Mouse (Mus musculus) embryonic facial prominence, embryonic 15.5 days (tissue): ENCODE measurements around the gene Oas1f. TPM values are rescaled to one million over a fixed set of nuclear protein-coding genes. Genes with fewer than 3 reads are reported as not detected.

Experiments
- ATAC-seq: fragments of 200-750 bp; cut with Nextera tagmentation; 2 replicates; pipeline ENCODE4 v1.8.0; 2017; ENCODE audit warnings: low read depth, moderate TSS enrichment; ENCODE audit not compliant: insufficient number of reproducible peaks, low FRiP score, low TSS enrichment
- H3K27ac ChIP-seq: fragments of 300-500 bp; sonication (generic); replicated peaks from 2 replicates; pipeline ENCODE4 v1.5.1; 2015; ENCODE audit warnings: mild to moderate bottlenecking, inconsistent platforms
- H3K27me3 ChIP-seq: fragments of 300-500 bp; sonication (generic); 2 replicates; pipeline ENCODE4 v1.6.1; 2015; ENCODE audit warnings: inconsistent platforms
- H3K36me3 ChIP-seq: fragments of 300-500 bp; sonication (generic); 2 replicates; pipeline ENCODE4 v1.6.1; 2015; ENCODE audit warnings: mild to moderate bottlenecking, inconsistent platforms
- H3K4me1 ChIP-seq: fragments of 300-500 bp; sonication (generic); 2 replicates; pipeline ENCODE4 v1.6.1; 2015; ENCODE audit warnings: inconsistent platforms
- H3K4me2 ChIP-seq: fragments of 300-500 bp; sonication (generic); replicated peaks from 2 replicates; pipeline ENCODE4 v1.6.1; 2015; ENCODE audit warnings: mild to moderate bottlenecking, inconsistent platforms
- H3K4me3 ChIP-seq: fragments of 300-500 bp; sonication (generic); replicated peaks from 2 replicates; pipeline ENCODE4 v1.5.1; 2015; ENCODE audit warnings: mild to moderate bottlenecking, inconsistent platforms
- H3K9ac ChIP-seq: fragments of 300-500 bp; sonication (generic); 2 replicates; pipeline ENCODE4 v1.6.1; 2015; ENCODE audit warnings: inconsistent platforms
- H3K9me3 ChIP-seq: fragments of 300-500 bp; sonication (generic); replicated peaks from 2 replicates; pipeline ENCODE4 v1.6.1; 2016; ENCODE audit warnings: inconsistent platforms
- WGBS: fragments of 180-500 bp; shearing (Covaris S2); methylation state at CpG from one replicate; pipeline ENCODE4 v1.1.7; 2015; 5-methylcytosine and 5-hydroxymethylcytosine counted together
- polyA plus RNA-seq: library from polyadenylated mRNA; unstranded; fragments of >200 nt; fragmentation: Nextera tagmentation; extraction: Ambion mirVana; gene quantifications from 2 replicates; pipeline ENCODE4 v1.2.1, GENCODE M21; 2015

Gene Oas1f
- polyA plus RNA-seq, 1 experiment from 2014 or later = 1.3 TPM

DNA sequence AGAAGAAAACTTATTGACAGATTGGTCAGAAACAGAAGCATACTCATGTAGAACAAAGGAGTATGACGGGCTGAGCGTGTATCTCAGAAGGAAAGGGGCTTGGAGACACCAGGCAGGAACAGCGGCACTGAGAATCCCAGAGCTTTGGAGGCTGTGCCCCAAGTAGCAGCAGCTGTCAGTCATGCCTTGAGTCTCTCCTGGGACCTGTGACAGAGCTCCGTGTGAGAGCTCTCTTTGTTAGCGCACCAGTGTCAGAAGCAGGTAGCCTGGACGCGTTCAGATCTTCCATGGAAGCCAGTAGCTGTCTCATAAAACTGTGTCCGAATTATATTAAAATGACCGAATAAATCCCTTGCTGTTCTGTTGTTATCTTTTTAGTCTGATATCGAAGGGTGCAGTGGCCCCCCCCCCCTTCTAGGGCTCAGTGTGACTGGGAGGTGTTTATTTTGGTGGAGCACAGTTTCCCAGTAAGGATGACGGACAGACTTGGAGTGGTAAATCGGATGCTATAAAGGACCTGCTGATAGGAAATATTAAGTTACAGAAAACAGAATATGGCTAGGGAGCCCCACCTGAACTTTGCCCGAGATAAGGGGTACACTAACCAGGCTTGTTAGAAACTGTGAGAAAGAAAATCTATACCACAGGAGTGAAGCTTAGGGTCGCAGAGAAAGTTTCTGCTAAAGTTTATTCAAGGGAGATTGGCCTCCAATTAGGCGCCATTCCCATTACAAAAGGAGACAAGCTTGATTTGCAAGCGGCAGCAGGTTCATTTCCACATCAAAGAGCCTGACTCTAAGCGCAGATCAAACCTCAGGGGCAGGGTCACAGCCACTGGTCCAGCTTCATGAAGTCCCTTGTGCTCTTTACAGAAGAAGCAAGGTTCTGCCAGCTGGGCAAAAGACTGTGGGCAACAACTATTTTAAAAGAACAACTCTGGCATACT is 13.6 kb upstream of the Oas1f start:
- H3K27ac ChIP-seq = no peak overlapping the region
- no peaks in the 10 kb centered on the region for H3K36me3 ChIP-seq
- no peak overlapping the region for H3K4me2 ChIP-seq
- H3K4me1 ChIP-seq = no peaks in the 10 kb centered on the region
- no peaks in the 10 kb centered on the region for H3K9me3 ChIP-seq
- 20% methylated on average over 17 of the region's 17 CpGs for WGBS
- peaks cover 11% of the 10 kb centered on the region for H3K27me3 ChIP-seq
- H3K4me3 ChIP-seq = no peak overlapping the region
- no peak overlapping the region for H3K9ac ChIP-seq
- no peak for ATAC-seq

DNA sequence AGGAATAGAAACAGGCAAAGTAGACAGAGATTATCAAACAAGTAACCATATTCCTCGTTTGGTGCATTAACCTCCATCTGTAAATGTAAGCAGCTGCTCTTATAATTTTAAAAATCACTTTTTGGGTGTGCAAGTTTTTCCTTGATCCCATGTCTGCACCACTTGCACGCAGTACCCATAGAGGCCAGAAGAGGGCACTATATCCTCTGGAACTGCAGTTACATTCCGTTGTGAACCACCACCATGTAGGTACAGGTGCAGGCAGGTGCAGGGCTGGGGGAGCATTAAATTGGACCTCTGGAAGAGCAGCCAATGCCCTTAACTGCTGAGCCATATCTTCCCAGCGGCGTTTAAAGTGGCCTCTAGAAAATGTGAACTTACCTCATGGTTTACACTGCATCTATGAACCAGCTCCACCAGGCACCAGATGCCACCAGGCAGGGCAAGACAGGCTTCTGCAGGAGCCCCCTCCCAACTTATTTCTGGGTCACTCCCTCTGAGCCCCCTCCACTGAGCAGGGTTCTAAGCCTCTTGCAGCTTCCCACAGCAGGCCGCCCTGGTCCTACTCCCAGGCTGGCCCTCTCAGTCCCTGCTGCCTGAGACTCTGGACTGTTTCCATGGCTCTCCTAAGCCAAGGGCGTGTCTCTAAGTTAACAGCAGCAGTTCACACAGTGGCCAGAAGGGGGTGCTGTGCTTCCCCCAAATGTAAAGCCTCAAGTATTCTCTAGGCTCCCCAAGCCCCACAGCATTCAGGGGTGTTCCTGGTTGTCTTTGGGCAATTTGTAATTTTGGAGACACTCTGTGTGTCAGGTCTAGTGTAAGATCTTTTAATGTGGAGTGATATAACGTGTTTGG is 10.2 kb upstream of the Oas1f start:
- ATAC-seq = no peak; the same call in 1 of the 2 replicates
- Histone ChIP-seq H3K27ac (no peak overlapping the region), H3K4me2 (no peak overlapping the region), H3K9me3 (no peaks in the 10 kb centered on the region), H3K36me3 (no peaks in the 10 kb centered on the region), H3K4me3 (no peak overlapping the region), H3K27me3 (peaks cover 11% of the 10 kb centered on the region), H3K9ac (no peak overlapping the region), H3K4me1 (no peaks in the 10 kb centered on the region)
- 9% methylated on average over 8 of the region's 8 CpGs for WGBS

DNA sequence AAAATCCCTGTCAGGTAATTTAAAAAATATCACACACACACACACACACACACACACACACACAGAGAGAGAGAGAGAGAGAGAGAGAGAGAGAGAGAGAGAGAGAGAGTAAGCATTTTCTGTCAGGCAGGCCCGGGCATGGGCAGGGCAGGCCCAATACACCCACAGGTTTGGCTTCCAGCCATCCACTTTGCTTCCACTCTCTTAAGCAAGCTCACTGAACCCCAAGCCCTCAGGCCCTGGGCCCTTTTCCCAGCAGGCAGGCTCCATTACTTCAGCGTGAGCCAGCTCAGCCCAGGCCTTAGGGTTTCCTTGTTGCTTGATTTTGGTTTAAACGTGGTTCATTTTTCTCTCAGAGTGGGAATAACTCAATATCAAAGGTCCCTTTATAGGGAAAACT is 2.5 kb upstream of the Oas1f start:
- Histone ChIP-seq H3K27me3 (no peaks in the 10 kb centered on the region), H3K9me3 (no peaks in the 10 kb centered on the region), H3K9ac (no peak overlapping the region), H3K4me1 (0 out of 2 replicates have a peak, but pooled peaks cover 4% of the 10 kb centered on the region), H3K36me3 (no peaks in the 10 kb centered on the region), H3K4me2 (no peak overlapping the region), H3K4me3 (no peak overlapping the region), H3K27ac (peak overlapping the region; percentile 77)
- WGBS = 32% methylated on average over 3 of the region's 3 CpGs
- peak; percentile 60; the same call in 1 of the 2 replicates for ATAC-seq

DNA sequence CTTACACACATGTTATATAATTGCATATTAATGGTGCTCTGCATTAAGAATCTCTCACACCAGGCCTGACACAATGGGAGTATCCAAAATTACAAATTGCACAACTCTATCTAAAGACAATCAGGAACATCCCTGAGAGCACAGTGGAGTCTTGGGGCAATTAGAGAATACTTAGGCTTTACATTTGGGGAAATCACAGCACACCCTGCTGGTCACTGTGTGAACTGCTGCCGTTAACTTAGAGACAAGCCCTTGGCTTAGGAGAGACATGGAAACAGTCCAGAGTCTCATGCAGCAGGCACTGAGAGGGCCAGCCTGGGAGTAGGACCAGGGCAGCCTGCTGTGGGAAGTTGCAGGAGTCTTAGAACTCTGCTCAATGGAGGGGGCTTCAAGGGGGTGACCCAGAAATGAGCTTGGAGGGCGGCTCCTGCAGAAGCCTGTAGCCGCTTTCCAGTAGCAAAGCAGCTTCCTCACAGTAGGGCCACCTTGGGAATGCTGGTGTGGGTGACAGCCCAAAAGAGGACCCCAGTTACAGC is 2.5 kb downstream of the Oas1f start:
- no peak for ATAC-seq
- H3K4me3 ChIP-seq = no peak overlapping the region
- WGBS = 64% methylated on average over 3 of the region's 3 CpGs
- no peak overlapping the region for H3K9ac ChIP-seq
- H3K36me3 ChIP-seq = no peaks in the 10 kb centered on the region
- H3K27ac ChIP-seq = no peak overlapping the region
- H3K9me3 ChIP-seq = 0 out of 2 replicates have a peak, but pooled peaks cover 4% of the 10 kb centered on the region
- no peaks in the 10 kb centered on the region for H3K27me3 ChIP-seq
- H3K4me2 ChIP-seq = no peak overlapping the region
- 0 out of 2 replicates have a peak, but pooled peaks cover 4% of the 10 kb centered on the region for H3K4me1 ChIP-seq

DNA sequence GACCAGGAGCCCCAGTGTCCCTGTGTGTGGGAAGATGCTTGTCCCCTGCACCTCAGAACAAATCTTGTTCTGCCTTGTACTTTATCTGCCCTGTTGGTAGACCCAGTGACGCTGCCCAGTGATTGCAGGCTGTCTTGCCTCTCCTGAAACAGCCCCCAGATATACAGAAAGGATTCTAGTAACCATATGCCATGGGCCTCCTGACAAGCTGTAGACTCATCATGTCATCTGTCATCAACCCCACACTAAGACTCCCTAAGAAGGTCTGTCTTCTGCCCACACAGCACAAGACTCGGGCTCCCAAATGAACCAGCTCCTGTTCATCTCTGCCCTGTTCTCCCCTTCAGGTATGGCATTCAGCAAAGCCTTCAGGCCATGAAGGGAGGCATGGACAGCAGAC is 12.1 kb downstream of the Oas1f start:
- Histone ChIP-seq H3K27me3 (no peaks in the 10 kb centered on the region), H3K4me2 (no peak overlapping the region), H3K4me1 (no peaks in the 10 kb centered on the region), H3K9ac (no peak overlapping the region), H3K4me3 (no peak overlapping the region), H3K27ac (no peak overlapping the region), H3K9me3 (0 out of 2 replicates have a peak, but pooled peaks cover 2% of the 10 kb centered on the region), H3K36me3 (no peaks in the 10 kb centered on the region)
- no peak for ATAC-seq
- 62% methylated on average over 2 of the region's 2 CpGs for WGBS

DNA sequence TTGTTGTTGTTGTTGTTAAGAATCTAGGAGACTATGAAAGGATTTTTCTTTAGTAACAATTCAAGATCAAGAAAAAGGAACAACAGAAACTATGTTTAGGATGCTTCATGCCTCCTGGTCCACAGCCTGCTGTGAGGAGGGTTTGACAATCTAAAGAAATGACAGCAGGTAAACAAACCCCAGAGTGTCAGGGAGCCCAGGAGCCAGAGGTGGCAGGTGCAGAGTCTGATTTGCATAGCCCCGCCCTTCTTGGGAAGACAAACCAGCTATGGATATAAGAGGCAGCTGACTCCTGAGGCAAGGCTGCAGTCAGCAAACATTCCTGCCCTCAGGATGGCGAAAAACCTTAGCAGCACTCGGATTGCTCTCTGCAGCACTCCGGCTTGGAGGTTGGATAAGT is 14.0 kb downstream of the Oas1f start, which contains the start of gene Oas1h:
Gene Oas1h (plus strand): TSS at position 301 of the 400 bp plus-strand sequence.
- Histone ChIP-seq H3K4me1 (no peaks in the 10 kb centered on the region), H3K36me3 (no peaks in the 10 kb centered on the region), H3K9ac (no peak within 1 kb of the TSS), H3K27me3 (no peaks in the 10 kb centered on the region), H3K9me3 (no peaks in the 10 kb centered on the region), H3K4me2 (no peak within 1 kb of the TSS), H3K4me3 (no peak within 1 kb of the TSS), H3K27ac (no peak within 1 kb of the TSS)
- ATAC-seq = no peak
- 50% methylated on average over 4 of the region's 4 CpGs for WGBS

DNA sequence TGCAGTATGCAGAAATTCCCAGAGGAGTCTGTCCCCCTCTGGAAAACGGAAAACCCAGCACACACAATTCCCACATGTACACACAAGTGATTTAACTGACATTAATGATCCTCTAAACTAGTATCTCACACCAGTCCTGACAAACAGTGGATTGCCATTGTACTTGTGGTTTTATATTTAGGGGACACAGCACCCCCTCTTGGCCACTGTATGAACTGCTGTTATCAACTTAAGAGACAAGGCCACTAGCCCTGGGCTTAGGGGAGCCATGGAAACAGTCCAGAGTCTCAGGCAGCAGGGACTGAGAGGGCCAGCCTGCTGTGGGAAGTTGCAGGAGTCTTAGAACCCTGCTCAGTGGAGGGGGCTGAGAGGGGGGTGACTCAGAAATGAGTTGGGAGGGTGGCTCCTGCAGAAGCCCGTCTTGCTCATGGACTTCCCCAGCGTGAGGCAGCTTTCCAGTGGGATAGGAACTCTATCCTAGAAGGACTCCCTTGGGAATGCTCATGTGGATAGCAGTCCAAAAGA is 18.2 kb downstream of the Oas1f start:
- Histone ChIP-seq H3K4me1 (no peaks in the 10 kb centered on the region), H3K9me3 (no peaks in the 10 kb centered on the region), H3K9ac (no peak overlapping the region), H3K27ac (no peak overlapping the region), H3K36me3 (no peaks in the 10 kb centered on the region), H3K4me2 (no peak overlapping the region), H3K27me3 (no peaks in the 10 kb centered on the region), H3K4me3 (no peak overlapping the region)
- no peak for ATAC-seq
- WGBS = 70% methylated on average over 3 of the region's 3 CpGs

DNA sequence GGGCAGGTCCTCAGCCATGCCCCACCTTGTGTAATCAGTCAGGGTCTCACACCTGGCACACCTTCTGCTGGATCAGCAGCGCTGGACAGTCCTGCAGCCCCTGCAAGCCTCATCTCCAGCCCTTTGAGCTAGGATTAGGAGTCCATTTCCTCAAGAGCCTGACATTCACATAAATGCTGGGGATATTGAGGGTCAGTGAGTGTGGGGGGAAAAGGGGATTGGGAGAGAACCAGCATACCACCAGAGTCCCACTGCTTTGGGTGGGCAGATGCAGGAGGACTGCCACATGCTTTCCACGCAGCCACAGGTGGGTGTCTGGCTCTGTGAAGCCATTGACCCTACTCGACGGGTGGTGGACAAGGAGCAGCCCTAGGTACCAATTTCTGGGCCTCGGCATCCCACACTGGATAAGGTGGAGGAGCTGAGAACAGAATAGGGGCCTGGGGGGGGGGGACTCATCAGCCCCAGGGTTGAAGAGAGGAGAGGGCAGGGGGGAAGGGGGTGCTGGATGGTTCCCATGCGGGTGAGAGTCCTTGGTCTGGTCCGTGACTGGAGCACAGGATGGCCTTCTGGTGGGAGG is 22.4 kb downstream of the Oas1f start:
- no peaks in the 10 kb centered on the region for H3K36me3 ChIP-seq
- H3K4me3 ChIP-seq = no peak overlapping the region
- no peaks in the 10 kb centered on the region for H3K9me3 ChIP-seq
- no peaks in the 10 kb centered on the region; the same call in 1 of the 2 replicates for H3K27me3 ChIP-seq
- no peak overlapping the region for H3K4me2 ChIP-seq
- no peaks in the 10 kb centered on the region for H3K4me1 ChIP-seq
- 82% methylated on average over 7 of the region's 7 CpGs for WGBS
- ATAC-seq = no peak
- H3K27ac ChIP-seq = no peak overlapping the region
- no peak overlapping the region for H3K9ac ChIP-seq

DNA sequence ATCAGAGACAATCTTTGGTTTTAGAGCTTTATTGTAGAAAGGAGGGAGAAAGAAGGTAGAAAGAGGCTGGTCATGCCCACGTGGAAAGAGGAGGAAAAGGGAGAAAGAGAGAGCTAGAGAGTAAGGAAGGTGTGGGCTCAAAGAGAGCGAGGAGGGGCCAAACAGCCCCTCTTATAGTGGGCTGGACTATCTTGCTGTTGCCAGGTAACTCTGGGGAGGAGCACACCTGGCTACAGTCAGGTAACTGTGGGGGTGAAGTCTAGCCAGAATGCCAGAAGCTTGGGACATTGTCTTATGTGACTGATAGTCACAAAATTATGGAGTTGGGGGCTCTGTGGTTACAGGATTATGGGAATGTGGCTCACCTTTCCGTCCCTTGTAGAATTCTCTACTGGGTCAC is 22.9 kb downstream of the Oas1f start:
- H3K27ac ChIP-seq = no peak overlapping the region
- no peaks in the 10 kb centered on the region for H3K9me3 ChIP-seq
- no peak for ATAC-seq
- no peaks in the 10 kb centered on the region for H3K4me1 ChIP-seq
- no peak overlapping the region for H3K4me3 ChIP-seq
- no peaks in the 10 kb centered on the region for H3K36me3 ChIP-seq
- whole genome bisulfite sequencing = 56% methylated on average over 3 of the region's 3 CpGs
- no peak overlapping the region for H3K9ac ChIP-seq
- H3K4me2 ChIP-seq = no peak overlapping the region
- H3K27me3 ChIP-seq = no peaks in the 10 kb centered on the region; the same call in 1 of the 2 replicates

DNA sequence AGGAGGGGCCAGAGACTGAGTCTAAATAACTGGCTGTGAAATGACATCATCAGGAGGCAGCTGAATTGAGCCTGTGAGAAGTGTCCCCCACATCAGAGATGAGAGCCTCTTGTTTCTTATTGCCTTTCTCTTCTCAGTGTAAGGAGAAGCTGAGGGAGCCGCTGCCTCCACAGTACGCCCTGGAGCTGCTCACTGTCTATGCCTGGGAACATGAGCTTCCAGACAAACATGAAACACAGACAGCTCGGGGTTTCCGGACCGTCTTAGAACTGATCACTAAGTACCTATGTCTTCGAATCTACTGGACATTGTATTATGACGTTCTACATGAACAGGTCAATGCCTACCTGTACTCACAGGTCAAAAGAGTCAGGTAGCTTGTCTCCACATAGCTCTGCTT is 23.6 kb downstream of the Oas1f start:
- no peak overlapping the region for H3K27ac ChIP-seq
- H3K36me3 ChIP-seq = no peaks in the 10 kb centered on the region
- H3K27me3 ChIP-seq = no peaks in the 10 kb centered on the region; the same call in 1 of the 2 replicates
- H3K4me2 ChIP-seq = no peak overlapping the region
- H3K4me1 ChIP-seq = no peaks in the 10 kb centered on the region
- no peak overlapping the region for H3K9ac ChIP-seq
- no peak for ATAC-seq
- no peaks in the 10 kb centered on the region for H3K9me3 ChIP-seq
- WGBS = 64% methylated on average over 7 of the region's 7 CpGs
- no peak overlapping the region for H3K4me3 ChIP-seq
